Mouse (Mus musculus) forebrain, postnatal 0 days (tissue): ENCODE measurements around the gene Dock11. TPM values are rescaled to one million over a fixed set of nuclear protein-coding genes. Genes with fewer than 3 reads are reported as not detected.

Source experiments
- ATAC-seq: fragments of 200-750 bp; cut with Nextera tagmentation; 2 replicates; pipeline ENCODE4 v1.8.0; 2017; ENCODE audit warnings: mild to moderate bottlenecking, moderate library complexity
- DNase-seq: peaks from one replicate; pipeline ENCODE4 v3.0.0-alpha.2; 2015
- H3K27ac ChIP-seq: fragments of 300-500 bp; sonication (generic); 2 replicates; pipeline ENCODE4 v1.5.1; 2014; ENCODE audit warnings: low read depth, mild to moderate bottlenecking, antibody characterized with exemption, low read length, moderate library complexity, mixed read lengths
- H3K27me3 ChIP-seq: fragments of 300-500 bp; sonication (generic); 2 replicates; pipeline ENCODE4 v1.6.1; 2014; ENCODE audit warnings: mild to moderate bottlenecking, low read length, mixed read lengths; ENCODE audit not compliant: insufficient read depth
- H3K36me3 ChIP-seq: fragments of 300-500 bp; sonication (generic); 2 replicates; pipeline ENCODE4 v1.6.1; 2014; ENCODE audit warnings: mild to moderate bottlenecking, moderate library complexity; ENCODE audit not compliant: insufficient read depth
- H3K4me1 ChIP-seq: fragments of 300-500 bp; sonication (generic); 2 replicates; pipeline ENCODE4 v1.6.1; 2014; ENCODE audit warnings: antibody characterized with exemption; ENCODE audit not compliant: insufficient read depth
- H3K4me2 ChIP-seq: fragments of 300-500 bp; sonication (generic); 2 replicates; pipeline ENCODE4 v1.6.1; 2014; ENCODE audit warnings: low read depth, mild to moderate bottlenecking, moderate library complexity
- H3K4me3 ChIP-seq: fragments of 300-500 bp; sonication (generic); 2 replicates; pipeline ENCODE4 v1.5.1; 2014; ENCODE audit warnings: low read depth, low read length, mixed read lengths
- H3K9ac ChIP-seq: fragments of 300-500 bp; sonication (generic); 2 replicates; pipeline ENCODE4 v1.6.1; 2014; ENCODE audit warnings: mild to moderate bottlenecking
- H3K9me3 ChIP-seq: fragments of 300-500 bp; sonication (generic); 2 replicates; pipeline ENCODE4 v1.6.1; 2016; ENCODE audit warnings: low read length
- CTCF ChIP-seq: sonication (generic); IDR thresholded peaks from 2 replicates; pipeline ENCODE4 v1.5.1; 2016; ENCODE audit warnings: antibody characterized with exemption, control low read depth, low read depth
- WGBS: fragments of 180-500 bp; shearing (Covaris S2); extraction: QIAGEN DNeasy Blood & Tissue Kit; methylation state at CpG from one replicate; pipeline ENCODE4 v1.1.7; 2014; 5-methylcytosine and 5-hydroxymethylcytosine counted together
- polyA plus RNA-seq: library from polyadenylated mRNA; unstranded; fragments of >200 nt; fragmentation: Nextera tagmentation; extraction: Ambion mirVana; gene quantifications from 2 replicates; pipeline ENCODE4 v1.2.1, GENCODE M21; 2015
- total RNA-seq: library from RNA; depleted of rRNA; stranded (reverse); fragments of >200 nt; gene quantifications from 2 replicates; pipeline ENCODE4 v1.2.3, GENCODE M21; 2014

Gene Dock11
- total and polyA plus RNA-seq, 2 experiments from 2014 or later = 5.8 to 33.7 TPM

GRCm38 (mm10) chrX:35924705-35925264 is 36.2 kb downstream of the Dock11 start:
- H3K4me3 ChIP-seq = no peak overlapping the region
- DNase-seq = no peak
- no peaks in the 10 kb centered on the region for H3K9me3 ChIP-seq
- H3K4me2 ChIP-seq = no peak overlapping the region
- H3K36me3 ChIP-seq = no peaks in the 10 kb centered on the region
- no peaks in the 10 kb centered on the region for H3K4me1 ChIP-seq
- TF ChIP-seq CTCF = no peak
- 59% methylated on average over 1 of the region's 1 CpGs for WGBS
- no peaks in the 10 kb centered on the region for H3K27me3 ChIP-seq
- no peak overlapping the region for H3K27ac ChIP-seq
- H3K9ac ChIP-seq = no peak overlapping the region
- peak; percentile 43 for ATAC-seq

GRCm38 (mm10) chrX:35930094-35930933 is 41.7 kb downstream of the Dock11 start:
- TF ChIP-seq CTCF = no peak
- no peaks in the 10 kb centered on the region for H3K36me3 ChIP-seq
- H3K9me3 ChIP-seq = no peaks in the 10 kb centered on the region
- H3K4me3 ChIP-seq = no peak overlapping the region
- DNase-seq = no peak
- H3K9ac ChIP-seq = no peak overlapping the region
- WGBS = 83% methylated on average over 9 of the region's 9 CpGs
- H3K4me2 ChIP-seq = no peak overlapping the region
- H3K27ac ChIP-seq = no peak overlapping the region
- no peaks in the 10 kb centered on the region for H3K4me1 ChIP-seq
- H3K27me3 ChIP-seq = no peaks in the 10 kb centered on the region
- no peak for ATAC-seq

GRCm38 (mm10) chrX:35930934-35931406 is 42.3 kb downstream of the Dock11 start:
- 83% methylated on average over 3 of the region's 3 CpGs for WGBS
- no peaks in the 10 kb centered on the region for H3K4me1 ChIP-seq
- no peaks in the 10 kb centered on the region for H3K36me3 ChIP-seq
- no peak overlapping the region for H3K4me2 ChIP-seq
- no peak for ATAC-seq
- TF ChIP-seq CTCF = no peak
- DNase-seq = no peak
- no peaks in the 10 kb centered on the region for H3K27me3 ChIP-seq
- H3K4me3 ChIP-seq = no peak overlapping the region
- H3K9me3 ChIP-seq = no peaks in the 10 kb centered on the region
- H3K9ac ChIP-seq = no peak overlapping the region
- H3K27ac ChIP-seq = no peak overlapping the region

GRCm38 (mm10) chrX:35931945-35932344 is 43.3 kb downstream of the Dock11 start:
- no peak overlapping the region for H3K27ac ChIP-seq
- H3K9ac ChIP-seq = no peak overlapping the region
- no peaks in the 10 kb centered on the region for H3K9me3 ChIP-seq
- no peaks in the 10 kb centered on the region for H3K4me1 ChIP-seq
- DNase-seq (no peak), ATAC-seq (no peak)
- no peak overlapping the region for H3K4me3 ChIP-seq
- no peaks in the 10 kb centered on the region for H3K27me3 ChIP-seq
- no peak for TF ChIP-seq CTCF
- 41% methylated on average over 1 of the region's 1 CpGs for WGBS
- no peak overlapping the region for H3K4me2 ChIP-seq
- no peaks in the 10 kb centered on the region for H3K36me3 ChIP-seq

- H3K4me1 ChIP-seq = no peaks in the 10 kb centered on the region
- H3K27me3 ChIP-seq = no peaks in the 10 kb centered on the region
- H3K9me3 ChIP-seq = no peaks in the 10 kb centered on the region
- H3K9ac ChIP-seq = no peak overlapping the region
- TF ChIP-seq CTCF = no peak
- H3K4me2 ChIP-seq = no peak overlapping the region
- ATAC-seq = no peak
- no peak overlapping the region for H3K4me3 ChIP-seq
- no peaks in the 10 kb centered on the region for H3K36me3 ChIP-seq
- DNase-seq = no peak
- no peak overlapping the region for H3K27ac ChIP-seq
Observed at GRCm38 (mm10) chrX:35932952-35933351, 44.3 kb downstream of the Dock11 start.

GRCm38 (mm10) chrX:35938112-35938511 is 49.5 kb downstream of the Dock11 start:
- no peak overlapping the region for H3K27ac ChIP-seq
- H3K4me1 ChIP-seq = no peaks in the 10 kb centered on the region
- no peaks in the 10 kb centered on the region for H3K9me3 ChIP-seq
- ATAC-seq = no peak
- H3K36me3 ChIP-seq = no peaks in the 10 kb centered on the region
- no peak overlapping the region for H3K9ac ChIP-seq
- WGBS = 76% methylated on average over 5 of the region's 5 CpGs
- DNase-seq = no peak
- no peak overlapping the region for H3K4me2 ChIP-seq
- H3K4me3 ChIP-seq = no peak overlapping the region
- TF ChIP-seq CTCF = no peak
- H3K27me3 ChIP-seq = no peaks in the 10 kb centered on the region

GRCm38 (mm10) chrX:35946394-35946793 is 57.8 kb downstream of the Dock11 start:
- Histone ChIP-seq H3K4me2 (no peak overlapping the region), H3K9me3 (no peaks in the 10 kb centered on the region), H3K4me1 (no peaks in the 10 kb centered on the region), H3K36me3 (no peaks in the 10 kb centered on the region), H3K27me3 (no peaks in the 10 kb centered on the region), H3K27ac (no peak overlapping the region), H3K4me3 (no peak overlapping the region), H3K9ac (no peak overlapping the region)
- WGBS = 71% methylated on average over 1 of the region's 1 CpGs
- DNase-seq (no peak), ATAC-seq (no peak)
- TF ChIP-seq CTCF = no peak
